Mouse (Mus musculus): ENCODE results near the gene Ankrd6. TPM values are rescaled to one million over a fixed set of nuclear protein-coding genes. Genes with fewer than 3 reads are reported as not detected.

Gene Ankrd6
- 15.3 and 17.4 TPM in 2 replicates for polyA plus RNA-seq (2015; fragmentation: Nextera tagmentation; extraction: Ambion mirVana)

DNA sequence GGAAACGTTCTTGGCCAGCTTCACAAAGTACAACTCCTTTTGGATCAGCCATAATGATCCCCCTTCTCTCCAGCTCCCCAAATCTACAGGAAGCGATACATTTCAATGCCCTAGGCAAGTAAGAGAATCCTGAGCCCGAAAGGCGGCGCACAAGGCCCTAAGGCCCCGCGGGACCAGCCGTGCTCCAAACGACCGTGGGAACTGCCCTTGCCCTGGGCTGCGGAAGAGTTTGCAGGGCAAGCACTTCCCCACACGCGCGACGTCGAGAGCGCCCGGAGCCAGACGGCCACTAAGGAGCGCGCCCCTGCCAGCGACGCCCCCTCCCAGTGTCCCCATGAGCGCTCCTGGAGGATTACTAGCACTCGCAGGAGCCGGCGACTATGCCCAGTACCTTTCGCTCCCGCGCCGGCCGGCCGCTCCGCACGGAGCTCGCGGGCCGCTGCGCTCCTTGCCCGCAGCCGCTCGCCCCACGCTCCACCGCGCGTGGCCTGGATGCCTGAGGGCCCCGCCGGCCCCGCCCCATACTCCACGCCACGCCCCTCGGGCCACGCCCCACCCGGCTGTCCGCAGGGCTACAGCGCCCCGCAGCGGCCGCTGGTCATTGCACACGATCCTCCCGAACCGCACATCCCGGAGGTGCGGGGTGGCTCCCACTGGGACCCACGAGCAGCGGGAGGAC, at the start of gene Ankrd6:
Ankrd6 (minus strand) TSS at position 486 of the 679 bp plus-strand sequence.

DNA sequence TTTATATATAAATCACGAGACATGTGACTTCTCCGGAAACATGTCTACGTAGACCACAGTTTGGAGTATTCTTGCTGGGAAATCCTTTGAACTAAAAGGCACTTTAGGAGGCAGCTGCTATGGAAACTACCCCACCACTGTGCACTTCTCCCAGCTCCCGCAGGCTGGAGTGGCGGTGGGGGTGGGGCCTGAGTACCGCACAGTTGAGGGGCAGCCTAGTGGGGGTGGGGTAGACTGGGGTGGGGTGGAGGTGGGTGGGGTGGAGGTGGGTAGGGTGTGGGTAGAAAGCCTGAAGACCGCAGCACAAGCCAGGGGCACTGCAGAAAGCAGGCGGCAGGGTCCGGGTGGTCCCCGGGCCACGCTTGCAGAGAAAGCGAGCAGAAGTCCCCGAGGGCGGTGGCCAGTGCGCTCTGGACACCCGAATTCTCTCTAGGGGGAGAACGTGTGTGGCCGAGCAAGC, 32.1 kb upstream of the Ankrd6 start, which contains the start of gene Rragd:
Rragd (plus strand) TSS at position 322 of the 460 bp plus-strand sequence.

DNA sequence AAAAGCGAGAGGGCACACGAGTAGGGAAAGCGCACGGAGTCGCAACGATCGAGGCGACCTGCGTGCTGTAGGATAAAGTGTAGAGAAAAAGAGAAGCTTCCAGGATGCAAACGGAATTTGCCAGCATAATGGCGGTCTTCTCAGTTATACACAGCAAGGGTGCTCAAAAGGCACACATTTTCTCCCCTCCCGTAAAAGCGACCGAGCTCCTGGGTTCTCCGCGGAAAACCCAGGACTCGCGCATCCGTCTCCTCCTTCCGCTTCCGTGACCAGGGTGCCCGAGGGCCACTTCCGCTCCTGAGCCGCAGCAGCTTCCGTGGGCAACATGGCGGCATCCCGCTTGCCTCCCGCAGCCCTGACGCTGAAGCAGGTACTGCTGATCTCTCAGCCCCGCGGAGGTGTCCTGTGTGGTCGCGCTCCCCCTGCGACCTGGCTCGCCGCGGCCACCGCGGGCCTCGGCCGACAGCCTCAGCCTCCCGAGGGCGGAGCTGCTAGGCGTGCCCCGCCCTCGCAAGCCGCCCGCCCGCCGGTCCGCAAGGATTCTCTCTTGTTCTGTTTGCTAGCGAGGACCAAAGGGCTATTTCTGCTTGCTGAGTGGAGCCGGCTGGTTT, 150.6 kb downstream of the Ankrd6 start, which contains the start of gene Lyrm2:
Lyrm2 (plus strand) TSS at position 288 of the 611 bp plus-strand sequence.

Other genes starting within 250 kb of the Ankrd6 start
- gene Lyrm2, start 150.6 kb downstream of the Ankrd6 start, polyA plus RNA-seq (2015; fragmentation: Nextera tagmentation; extraction: Ambion mirVana) = 106 and 114 TPM in 2 replicates
- 39.3 and 45.8 TPM in 2 replicates for gene Rragd, start 32.2 kb upstream of the Ankrd6 start, polyA plus RNA-seq (2015; fragmentation: Nextera tagmentation; extraction: Ambion mirVana)
- 75.6 and 75.7 TPM in 2 replicates for gene Ube2j1, start 80.6 kb upstream of the Ankrd6 start, polyA plus RNA-seq (2015; fragmentation: Nextera tagmentation; extraction: Ambion mirVana)
- gene Gabrr2, start 112.2 kb upstream of the Ankrd6 start, polyA plus RNA-seq (2015; fragmentation: Nextera tagmentation; extraction: Ambion mirVana) = 0.14 TPM in 1 of 2 replicates, not detected in the other
- gene Gabrr1, start 181.7 kb upstream of the Ankrd6 start, polyA plus RNA-seq (2015; fragmentation: Nextera tagmentation; extraction: Ambion mirVana) = 0.40 and 0.45 TPM in 2 replicates
- gene Pm20d2, start 238.9 kb upstream of the Ankrd6 start, polyA plus RNA-seq (2015; fragmentation: Nextera tagmentation; extraction: Ambion mirVana) = 2.2 and 3.5 TPM in 2 replicates